Mouse (Mus musculus): ENCODE measurements around the gene Rcc1l.

The Rcc1l gene

GRCm38 (mm10) chr5:134170167-134170566 lies 6.4 kb downstream of the Rcc1l start:
- 94% methylated on average over 8 of the region's 8 CpGs for WGBS

GRCm38 (mm10) chr5:134169231-134169630 lies 7.3 kb downstream of the Rcc1l start:
- 91% methylated on average over 10 of the region's 10 CpGs for WGBS

GRCm38 (mm10) chr5:134168033-134168432 lies 8.5 kb downstream of the Rcc1l start:
- 92% methylated on average over 9 of the region's 9 CpGs for WGBS

GRCm38 (mm10) chr5:134166642-134167041 lies 9.9 kb downstream of the Rcc1l start:
- 87% methylated on average over 7 of the region's 7 CpGs for WGBS

- 46% methylated on average over 5 of the region's 5 CpGs for WGBS
Measured at GRCm38 (mm10) chr5:134164688-134165087, 11.9 kb downstream of the Rcc1l start.

- WGBS = 82% methylated on average over 7 of the region's 7 CpGs
Measured at GRCm38 (mm10) chr5:134155916-134156466, 20.6 kb downstream of the Rcc1l start.

- WGBS = 84% methylated on average over 11 of the region's 11 CpGs
Measured at GRCm38 (mm10) chr5:134151895-134152294, 24.7 kb downstream of the Rcc1l start.

- WGBS = 70% methylated on average over 4 of the region's 4 CpGs
Measured at GRCm38 (mm10) chr5:134148153-134148552, 28.4 kb downstream of the Rcc1l start.

- 61% methylated on average over 10 of the region's 10 CpGs for WGBS
Measured at GRCm38 (mm10) chr5:134147194-134147753, 29.3 kb downstream of the Rcc1l start.

- 89% methylated on average over 8 of the region's 8 CpGs for WGBS
Measured at GRCm38 (mm10) chr5:134144986-134145385, 31.6 kb downstream of the Rcc1l start.

- WGBS = 84% methylated on average over 11 of the region's 11 CpGs
Measured at GRCm38 (mm10) chr5:134142381-134142780, 34.2 kb downstream of the Rcc1l start.

GRCm38 (mm10) chr5:134141236-134141635 lies 35.3 kb downstream of the Rcc1l start:
- WGBS = 84% methylated on average over 7 of the region's 7 CpGs

- 88% methylated on average over 6 of the region's 6 CpGs for WGBS
Measured at GRCm38 (mm10) chr5:134139429-134139828, 37.1 kb downstream of the Rcc1l start.

- 90% methylated on average over 5 of the region's 5 CpGs for WGBS
Measured at GRCm38 (mm10) chr5:134137933-134138332, 38.6 kb downstream of the Rcc1l start.

- 94% methylated on average over 12 of the region's 12 CpGs for WGBS
Measured at GRCm38 (mm10) chr5:134136022-134136421, 40.6 kb downstream of the Rcc1l start.

GRCm38 (mm10) chr5:134131586-134131985 lies 45.0 kb downstream of the Rcc1l start:
- whole genome bisulfite sequencing = 47% methylated on average over 4 of the region's 4 CpGs

GRCm38 (mm10) chr5:134126232-134126631 lies 50.3 kb downstream of the Rcc1l start:
- WGBS = 81% methylated on average over 2 of the region's 2 CpGs

- WGBS = 83% methylated on average over 6 of the region's 6 CpGs
Measured at GRCm38 (mm10) chr5:134123846-134124245, 52.7 kb downstream of the Rcc1l start.

GRCm38 (mm10) chr5:134121893-134122259 lies 54.7 kb downstream of the Rcc1l start:
- 93% methylated on average over 4 of the region's 4 CpGs for WGBS

- WGBS = 73% methylated on average over 9 of the region's 9 CpGs
Measured at GRCm38 (mm10) chr5:134121138-134121892, 55.3 kb downstream of the Rcc1l start.

GRCm38 (mm10) chr5:134120135-134120534 lies 56.4 kb downstream of the Rcc1l start:
- WGBS = 93% methylated on average over 3 of the region's 3 CpGs

- WGBS = 78% methylated on average over 10 of the region's 10 CpGs
Measured at GRCm38 (mm10) chr5:134119481-134120120, 57.0 kb downstream of the Rcc1l start.
